20 mouse cellular contexts compared by ENCODE assay signal in genomic region chr9:13597736-13598135, GRCm38 (mm10).
DNase-seq lines count a peak whose midpoint lies in the region; ATAC-seq and TF ChIP-seq lines count a peak whose summit lies in the region.
"Had no signal": no experiment of that assay in that cellular context is flagged by ENCODE, and none has a peak within 500 bp of the region (broad histone marks: within the 10 kb centered on the region; RNA-seq: fewer than 3 reads in every experiment).

No protein-coding gene starts in this region.

- 66% methylated on average over 6 of the region's 6 CpGs for WGBS in forebrain, postnatal 0 days
- WGBS in forebrain, embryonic 12.5 days, result 87% methylated on average over 6 of the region's 6 CpGs
- WGBS in hindbrain, embryonic 13.5 days, result 85% methylated on average over 6 of the region's 6 CpGs
- 90% methylated on average over 6 of the region's 6 CpGs for WGBS in kidney, embryonic 14.5 days

- H3K9ac ChIP-seq in forebrain, postnatal 0 days, result no peak overlapping the region
- no peak overlapping the region for H3K9ac ChIP-seq in forebrain, embryonic 12.5 days
- H3K9ac ChIP-seq in hindbrain, embryonic 13.5 days, result no peak overlapping the region
- no peak overlapping the region for H3K9ac ChIP-seq in kidney, embryonic 14.5 days (ENCODE audit: low read depth, low read length)
- H3K9ac ChIP-seq: liver, embryonic 15.5 days; midbrain, embryonic 13.5 days had no signal

- H3K27ac ChIP-seq in forebrain, postnatal 0 days (ENCODE audit: low read depth, low read length), result no peak overlapping the region
- no peak overlapping the region for H3K27ac ChIP-seq in forebrain, embryonic 12.5 days
- H3K27ac ChIP-seq in hindbrain, embryonic 13.5 days, result no peak overlapping the region
- H3K27ac ChIP-seq in kidney, embryonic 14.5 days (ENCODE audit: low read depth, low read length), result no peak overlapping the region
- H3K27ac ChIP-seq: heart, embryonic 10.5 days; liver, embryonic 15.5 days; midbrain, embryonic 13.5 days had no signal

- no peak overlapping the region for H3K4me2 ChIP-seq in forebrain, postnatal 0 days (ENCODE audit: low read depth)
- no peak overlapping the region for H3K4me2 ChIP-seq in forebrain, embryonic 12.5 days
- H3K4me2 ChIP-seq in hindbrain, embryonic 13.5 days, result no peak overlapping the region
- H3K4me2 ChIP-seq in kidney, embryonic 14.5 days (replicated peaks; ENCODE audit: low read depth, low read length), result no peak overlapping the region
- H3K4me2 ChIP-seq: liver, embryonic 15.5 days; midbrain, embryonic 13.5 days had no signal

- H3K4me1 ChIP-seq in forebrain, postnatal 0 days (ENCODE audit: insufficient read depth), result no peaks in the 10 kb centered on the region
- no peaks in the 10 kb centered on the region for H3K4me1 ChIP-seq in forebrain, embryonic 12.5 days
- peaks cover 5% of the 10 kb centered on the region; the same call in 1 of the 2 replicates for H3K4me1 ChIP-seq in hindbrain, embryonic 13.5 days (replicated peaks)
- no peaks in the 10 kb centered on the region for H3K4me1 ChIP-seq in kidney, embryonic 14.5 days (ENCODE audit: control insufficient read depth, insufficient read depth, low read length)
- H3K4me1 ChIP-seq: liver, embryonic 15.5 days had no signal

- ATAC-seq in forebrain, postnatal 0 days, result 0 out of 2 replicates have a peak, but pooled peaks have one; percentile 30
- no peak for ATAC-seq in forebrain, embryonic 12.5 days (ENCODE audit: low FRiP score)
- no peak for ATAC-seq in hindbrain, embryonic 13.5 days (ENCODE audit: low FRiP score)
- no peak for ATAC-seq in kidney, embryonic 14.5 days (ENCODE audit: low FRiP score, low TSS enrichment)
- ATAC-seq: lung, postnatal 0 days; midbrain, embryonic 13.5 days had no signal

- no peaks in the 10 kb centered on the region for H3K27me3 ChIP-seq in forebrain, postnatal 0 days (ENCODE audit: insufficient read depth, low read length)
- no peaks in the 10 kb centered on the region for H3K27me3 ChIP-seq in forebrain, embryonic 12.5 days
- no peaks in the 10 kb centered on the region for H3K27me3 ChIP-seq in hindbrain, embryonic 13.5 days
- H3K27me3 ChIP-seq in kidney, embryonic 14.5 days (ENCODE audit: control insufficient read depth, insufficient read depth, low read length), result no peaks in the 10 kb centered on the region
- H3K27me3 ChIP-seq: liver, embryonic 15.5 days; midbrain, embryonic 13.5 days had no signal

- TF ChIP-seq CTCF in forebrain, postnatal 0 days (IDR thresholded peaks at IDR 0.05; ENCODE audit: low read depth), result no peak

- intact Hi-C loops in heart, postnatal 36 days (cut with DNase I), result no loop called here

- no peaks in the 10 kb centered on the region for H3K9me3 ChIP-seq in forebrain, postnatal 0 days (ENCODE audit: low read length)
- H3K9me3 ChIP-seq in forebrain, embryonic 12.5 days, result no peaks in the 10 kb centered on the region
- H3K9me3 ChIP-seq in hindbrain, embryonic 13.5 days, result no peaks in the 10 kb centered on the region
- no peaks in the 10 kb centered on the region for H3K9me3 ChIP-seq in kidney, embryonic 14.5 days (ENCODE audit: control insufficient read depth, low read length)
- H3K9me3 ChIP-seq: heart, embryonic 10.5 days; liver, embryonic 15.5 days; midbrain, embryonic 13.5 days had no signal

- no peak for DNase-seq in forebrain, postnatal 0 days
- peak; percentile 80 for DNase-seq in cerebellum, adult 11 months
- peak; percentile 96 for DNase-seq in cerebellum, adult 9-11 months
- peak; percentile 71 to 82 for DNase-seq in layer of hippocampus, adult 8-10 months (ENCODE audit: low spot score in 2 of 2)
- no peak for DNase-seq in heart, postnatal 36 days
- DNase-seq: adrenal gland, postnatal 36 days; gastrocnemius, postnatal 14 days; heart, postnatal 10 days; kidney, adult 8-10 months; kidney, postnatal 4 days; right cerebral cortex, adult 18-20 months; spleen, adult 18-20 months had no signal

- H3K4me3 ChIP-seq in forebrain, postnatal 0 days (ENCODE audit: low read depth, low read length), result no peak overlapping the region
- H3K4me3 ChIP-seq in forebrain, embryonic 12.5 days (replicated peaks), result no peak overlapping the region
- H3K4me3 ChIP-seq in hindbrain, embryonic 13.5 days, result no peak overlapping the region
- H3K4me3 ChIP-seq in kidney, embryonic 14.5 days (ENCODE audit: low read length), result no peak overlapping the region
- H3K4me3 ChIP-seq: heart, embryonic 10.5 days; liver, embryonic 15.5 days; midbrain, embryonic 13.5 days; myocyte had no signal

- H3K36me3 ChIP-seq in forebrain, postnatal 0 days (ENCODE audit: insufficient read depth), result no peaks in the 10 kb centered on the region
- no peaks in the 10 kb centered on the region for H3K36me3 ChIP-seq in forebrain, embryonic 12.5 days (replicated peaks)
- no peaks in the 10 kb centered on the region for H3K36me3 ChIP-seq in hindbrain, embryonic 13.5 days
- no peaks in the 10 kb centered on the region for H3K36me3 ChIP-seq in kidney, embryonic 14.5 days (ENCODE audit: control insufficient read depth, insufficient read depth, low read length)
- H3K36me3 ChIP-seq: heart, embryonic 10.5 days; liver, embryonic 15.5 days; midbrain, embryonic 13.5 days had no signal

Comparison
In these comparisons a context has a peak if more than half of its experiments do, and no peak if none do; other contexts are left out.
1. DNase-seq: peak in cerebellum, adult 11 months (single experiment), cerebellum, adult 9-11 months (single experiment) and layer of hippocampus, adult 8-10 months (2 of 2); none in forebrain, postnatal 0 days (single experiment) and heart, postnatal 36 days (0 of 2).